Mouse (Mus musculus): ENCODE data around the gene Mid1ip1. TPM values are rescaled to one million over a fixed set of nuclear protein-coding genes. Genes with fewer than 3 reads are reported as not detected.

Gene Mid1ip1
- total RNA-seq (2012; rRNA removed) (35.9 and 41.5 TPM in 2 replicates), total RNA-seq (2014; rRNA removed) (39.6 and 51.2 TPM in 2 replicates), polyA plus RNA-seq (2012; ENCODE audit: insufficient read length, low read depth) (35.2 and 37.1 TPM in 2 replicates)

GRCm38 (mm10) chrX:10714696-10715140 lies at the start of gene Mid1ip1:
Mid1ip1 (plus strand) TSS chrX:10715013.
- dilution Hi-C loops (cut with MboI; ENCODE audit: extremely low pct_ligation_motif_present, extremely low pct_unique_long_range_greater_than_20kb, low sequenced_read_pairs) (no loop called here), in situ Hi-C loops (cut with MboI; ENCODE audit: low pct_ligation_motif_present, low pct_unique_long_range_greater_than_20kb, low sequenced_read_pairs) (no loop called here)
- Histone ChIP-seq H3K36me3 (replicated peaks in 1 of 2; ENCODE audit: control insufficient read depth in 1 of 2, insufficient read depth in 1 of 2, low read length in 1 of 2) (no peaks in the 10 kb centered on the region), H3K27me3 (replicated peaks) (no peaks in the 10 kb centered on the region), H3K4me1 (ENCODE audit: control insufficient read depth in 1 of 2, insufficient read depth in 2 of 2) (peaks cover 0 to 4% of the 10 kb centered on the region in 2 experiments; a peak in 1 of 4 replicates), H3K79me2 (replicated peaks; ENCODE audit: control insufficient read depth, extremely low read depth, insufficient read depth, poor library complexity, severe bottlenecking) (peaks cover 6% of the 10 kb centered on the region; the same call in 1 of the 2 replicates), H3K4me3 (replicated peaks in 1 of 3; ENCODE audit: low read depth in 2 of 3, low read length in 2 of 3, poor library complexity in 1 of 3) (peak within 1 kb of the TSS; percentile 34 to 67 (median 47)), H3K4me2 (ENCODE audit: insufficient read depth, low read depth, poor library complexity, severe bottlenecking) (peak within 1 kb of the TSS; percentile 94), H3K9ac (ENCODE audit: insufficient read depth, low read depth) (peak within 1 kb of the TSS; percentile 80; the same call in 1 of the 2 replicates), H3K9me3 (replicated peaks; ENCODE audit: low read length) (no peaks in the 10 kb centered on the region), H3K27ac (ENCODE audit: insufficient read depth, low read depth) (peak within 1 kb of the TSS; percentile 60)
- peak; percentile 90 for DNase-seq (ENCODE audit: extremely low read depth)
- TF ChIP-seq UBTF (IDR thresholded peaks at IDR 0.05; ENCODE audit: low read depth, low read length) (no peak), MXI1 (IDR thresholded peaks at IDR 0.05; ENCODE audit: low read depth, low read length) (peak; percentile 64; the same call in 1 of the 2 replicates), GABPA (IDR thresholded peaks at IDR 0.05; ENCODE audit: insufficient replicate concordance, low read depth, low read length) (no peak), POLR2A (IDR thresholded peaks at IDR 0.05; ENCODE audit: low read depth, low read length) (peak; percentile 63; the same call in 1 of the 2 replicates), NRF1 (IDR thresholded peaks at IDR 0.05; ENCODE audit: low read depth, low read length) (no peak), JUN (IDR thresholded peaks at IDR 0.05; ENCODE audit: insufficient read depth, low read depth, low read length) (no peak), ETS1 (conservative IDR thresholded peaks at IDR 0.05; ENCODE audit: low read depth, low read length) (no peak), NELFE (IDR thresholded peaks at IDR 0.05; ENCODE audit: low read depth, low read length) (peak; percentile 57; the same call in 1 of the 2 replicates), CTCF (conservative IDR thresholded peaks at IDR 0.05 in 1 of 2, IDR thresholded peaks at IDR 0.05 in 1 of 2; ENCODE audit: low read depth in 2 of 2, low read length in 2 of 2) (no peak), IRF4 (IDR thresholded peaks at IDR 0.05; ENCODE audit: low read depth, low read length) (no peak), CHD2 (IDR thresholded peaks at IDR 0.05; ENCODE audit: low read length) (peak; percentile 72), SIN3A (IDR thresholded peaks at IDR 0.05; ENCODE audit: low read length) (peak; percentile 89), JUND (conservative IDR thresholded peaks at IDR 0.05; ENCODE audit: low read depth, low read length) (no peak), ZNF384 (IDR thresholded peaks at IDR 0.05; ENCODE audit: low read depth, low read length) (peak; percentile 18; the same call in 1 of the 2 replicates), TCF12 (IDR thresholded peaks at IDR 0.05; ENCODE audit: low read depth, low read length) (peak; percentile 72)

- DNase-seq (ENCODE audit: extremely low read depth), result no peak
- in situ Hi-C loops (cut with MboI; ENCODE audit: low pct_ligation_motif_present, low pct_unique_long_range_greater_than_20kb, low sequenced_read_pairs), result no loop called here
- dilution Hi-C loops (cut with MboI; ENCODE audit: extremely low pct_ligation_motif_present, extremely low pct_unique_long_range_greater_than_20kb, low sequenced_read_pairs), result no loop called here
- no peak for TF ChIP-seq BHLHE40 (IDR thresholded peaks at IDR 0.05; ENCODE audit: low read depth, low read length)
- no peak for TF ChIP-seq IRF4 (IDR thresholded peaks at IDR 0.05; ENCODE audit: low read depth, low read length)
- TF ChIP-seq EP300 (IDR thresholded peaks at IDR 0.05; ENCODE audit: low read length), result no peak
- no peak for TF ChIP-seq ZNF384 (IDR thresholded peaks at IDR 0.05; ENCODE audit: low read depth, low read length)
- no peak for TF ChIP-seq CHD2 (IDR thresholded peaks at IDR 0.05; ENCODE audit: low read length)
- no peak for TF ChIP-seq RAD21 (IDR thresholded peaks at IDR 0.05; ENCODE audit: low read depth, low read length)
- TF ChIP-seq NRF1 (IDR thresholded peaks at IDR 0.05; ENCODE audit: low read depth, low read length), result no peak
- TF ChIP-seq ZKSCAN1 (IDR thresholded peaks at IDR 0.05; ENCODE audit: borderline replicate concordance, low read depth, low read length), result no peak
- TF ChIP-seq RCOR1 (conservative IDR thresholded peaks at IDR 0.05; ENCODE audit: low read depth, low read length), result no peak
- no peak for TF ChIP-seq ETS1 (conservative IDR thresholded peaks at IDR 0.05; ENCODE audit: low read depth, low read length)
- TF ChIP-seq KAT2A (IDR thresholded peaks at IDR 0.05; ENCODE audit: insufficient replicate concordance, low read length), result no peak
- no peak for TF ChIP-seq HCFC1 (IDR thresholded peaks at IDR 0.05; ENCODE audit: low read depth, low read length)
- TF ChIP-seq JUN (IDR thresholded peaks at IDR 0.05; ENCODE audit: insufficient read depth, low read depth, low read length), result no peak
- TF ChIP-seq USF1 (IDR thresholded peaks at IDR 0.05; ENCODE audit: low read depth, low read length), result no peak
- no peak for TF ChIP-seq POLR2AphosphoS2 (IDR thresholded peaks at IDR 0.05; ENCODE audit: low read depth, low read length)
- TF ChIP-seq UBTF (IDR thresholded peaks at IDR 0.05; ENCODE audit: low read depth, low read length), result no peak
- no peak overlapping the region for H3K9ac ChIP-seq (ENCODE audit: insufficient read depth, low read depth)
- no peak overlapping the region for H3K27ac ChIP-seq (ENCODE audit: insufficient read depth, low read depth)
- H3K4me2 ChIP-seq (ENCODE audit: insufficient read depth, low read depth, poor library complexity, severe bottlenecking), result no peak overlapping the region
- no peaks in the 10 kb centered on the region for H3K27me3 ChIP-seq (replicated peaks)
- H3K9me3 ChIP-seq (replicated peaks; ENCODE audit: low read length), result no peaks in the 10 kb centered on the region
- no peak overlapping the region for H3K4me3 ChIP-seq (replicated peaks in 1 of 3; ENCODE audit: low read depth in 2 of 3, low read length in 2 of 3, poor library complexity in 1 of 3)
- no peaks in the 10 kb centered on the region for H3K79me2 ChIP-seq (replicated peaks; ENCODE audit: control insufficient read depth, extremely low read depth, insufficient read depth, poor library complexity, severe bottlenecking)
- H3K4me1 ChIP-seq (ENCODE audit: control insufficient read depth in 1 of 2, insufficient read depth in 2 of 2), result no peaks in the 10 kb centered on the region
- no peaks in the 10 kb centered on the region for H3K36me3 ChIP-seq (replicated peaks in 1 of 2; ENCODE audit: control insufficient read depth in 1 of 2, insufficient read depth in 1 of 2, low read length in 1 of 2)
Measured at GRCm38 (mm10) chrX:10694455-10695180, 20.2 kb upstream of the Mid1ip1 start.

All from CH12.LX (cell line).